Mouse (Mus musculus): Measurements from ENCODE around the gene Agbl4. TPM values are rescaled to one million over a fixed set of nuclear protein-coding genes. Genes with fewer than 3 reads are reported as not detected.

The Agbl4 gene
- polyA plus RNA-seq, 1 experiment from 2014 or later: 0.21 TPM

DNA sequence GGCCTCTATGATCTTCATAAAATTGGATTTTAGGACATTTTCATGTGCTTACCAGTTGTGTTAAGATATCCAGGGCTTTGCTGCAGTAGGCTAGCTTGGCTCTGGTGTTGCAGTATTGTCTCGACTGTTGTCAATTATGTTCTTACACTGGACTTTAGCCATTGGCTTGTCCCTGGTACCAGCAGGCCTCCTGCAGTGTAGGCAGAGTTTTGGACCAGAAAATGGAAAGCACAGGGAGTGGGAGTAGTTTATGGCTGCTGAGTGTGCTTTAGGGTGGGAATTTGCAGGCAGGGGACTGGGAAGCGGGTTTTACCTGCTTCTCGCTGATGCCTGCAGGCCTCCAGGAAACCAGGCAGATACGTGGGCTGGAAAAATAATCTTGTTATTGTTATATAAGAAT lies 132.3 kb downstream of the Agbl4 start:
- H3K4me1 ChIP-seq (ENCODE audit: control insufficient read depth, insufficient read depth, low read length): no peaks in the 10 kb centered on the region
- ATAC-seq (ENCODE audit: insufficient read depth, low FRiP score): no peak

GRCm38 (mm10) chr4:110549223-110549622 lies 151.8 kb downstream of the Agbl4 start:
- 60% methylated on average over 3 of the region's 3 CpGs for WGBS
- H3K27ac ChIP-seq (ENCODE audit: low read length): no peak overlapping the region
- no peak overlapping the region for H3K4me2 ChIP-seq (ENCODE audit: low read depth, low read length)
- H3K27me3 ChIP-seq (ENCODE audit: control insufficient read depth, insufficient read depth, low read length): no peaks in the 10 kb centered on the region
- H3K9me3 ChIP-seq (replicated peaks; ENCODE audit: control insufficient read depth, low read length): no peaks in the 10 kb centered on the region
- H3K4me3 ChIP-seq (replicated peaks; ENCODE audit: low read length): no peak overlapping the region
- ATAC-seq (ENCODE audit: insufficient read depth, low FRiP score): no peak
- H3K9ac ChIP-seq (ENCODE audit: low read length): no peak overlapping the region
- H3K36me3 ChIP-seq (ENCODE audit: control insufficient read depth, insufficient read depth, low read length): no peaks in the 10 kb centered on the region
- no peaks in the 10 kb centered on the region for H3K4me1 ChIP-seq (ENCODE audit: control insufficient read depth, insufficient read depth, low read length)

More for the DNA sequence above, 132.3 kb downstream of the Agbl4 start:
- Histone ChIP-seq H3K9me3 (replicated peaks; ENCODE audit: control insufficient read depth, low read length) (no peaks in the 10 kb centered on the region), H3K4me2 (ENCODE audit: low read depth, low read length) (no peak overlapping the region), H3K4me3 (replicated peaks; ENCODE audit: low read length) (no peak overlapping the region), H3K36me3 (ENCODE audit: control insufficient read depth, insufficient read depth, low read length) (no peaks in the 10 kb centered on the region), H3K9ac (ENCODE audit: low read length) (no peak overlapping the region), H3K27me3 (ENCODE audit: control insufficient read depth, insufficient read depth, low read length) (no peaks in the 10 kb centered on the region), H3K27ac (ENCODE audit: low read length) (no peak overlapping the region)
- 79% methylated on average over 4 of the region's 4 CpGs for WGBS

GRCm38 (mm10) chr4:110597726-110598283 lies 200.3 kb downstream of the Agbl4 start:
- Histone ChIP-seq H3K4me2 (ENCODE audit: low read depth, low read length) (no peak overlapping the region), H3K27ac (ENCODE audit: low read length) (no peak overlapping the region), H3K9ac (ENCODE audit: low read length) (no peak overlapping the region), H3K9me3 (replicated peaks; ENCODE audit: control insufficient read depth, low read length) (no peaks in the 10 kb centered on the region), H3K4me1 (ENCODE audit: control insufficient read depth, insufficient read depth, low read length) (no peaks in the 10 kb centered on the region), H3K27me3 (ENCODE audit: control insufficient read depth, insufficient read depth, low read length) (no peaks in the 10 kb centered on the region), H3K4me3 (replicated peaks; ENCODE audit: low read length) (no peak overlapping the region), H3K36me3 (ENCODE audit: control insufficient read depth, insufficient read depth, low read length) (no peaks in the 10 kb centered on the region)
- WGBS: 69% methylated on average over 4 of the region's 4 CpGs
- no peak for ATAC-seq (ENCODE audit: insufficient read depth, low FRiP score)

- WGBS: 90% methylated on average over 3 of the region's 3 CpGs
- Histone ChIP-seq H3K36me3 (ENCODE audit: control insufficient read depth, insufficient read depth, low read length) (no peaks in the 10 kb centered on the region), H3K9me3 (replicated peaks; ENCODE audit: control insufficient read depth, low read length) (no peaks in the 10 kb centered on the region), H3K4me1 (ENCODE audit: control insufficient read depth, insufficient read depth, low read length) (no peaks in the 10 kb centered on the region), H3K9ac (ENCODE audit: low read length) (no peak overlapping the region), H3K27ac (ENCODE audit: low read length) (no peak overlapping the region), H3K4me3 (replicated peaks; ENCODE audit: low read length) (no peak overlapping the region), H3K4me2 (ENCODE audit: low read depth, low read length) (no peak overlapping the region), H3K27me3 (ENCODE audit: control insufficient read depth, insufficient read depth, low read length) (no peaks in the 10 kb centered on the region)
- no peak for ATAC-seq (ENCODE audit: insufficient read depth, low FRiP score)
These were observed 244.0 kb downstream of the Agbl4 start for GRCm38 (mm10) chr4:110641417-110641816.

DNA sequence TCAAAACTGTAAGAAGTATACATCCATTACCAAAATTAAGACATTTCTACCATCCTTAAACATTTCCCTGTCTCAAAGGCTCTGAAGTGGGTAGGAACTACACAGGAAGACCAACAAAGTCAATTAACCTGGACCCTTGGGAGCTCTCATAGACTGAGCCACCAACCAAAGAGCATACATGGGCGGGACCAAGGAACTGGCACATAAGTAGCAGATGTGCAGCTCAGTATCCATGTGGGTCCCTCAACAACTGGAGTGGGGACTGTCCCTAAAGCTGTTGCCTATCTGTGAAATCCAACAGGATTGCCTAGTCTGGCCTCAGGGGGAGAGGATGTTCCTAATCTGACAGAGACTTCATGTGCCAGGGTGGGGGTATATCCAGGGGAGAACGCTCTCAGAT lies 265.5 kb downstream of the Agbl4 start:
- H3K4me2 ChIP-seq (ENCODE audit: low read depth, low read length): no peak overlapping the region
- 87% methylated on average over 2 of the region's 2 CpGs for WGBS
- no peak overlapping the region for H3K9ac ChIP-seq (ENCODE audit: low read length)
- no peak for ATAC-seq (ENCODE audit: insufficient read depth, low FRiP score)
- H3K4me1 ChIP-seq (ENCODE audit: control insufficient read depth, insufficient read depth, low read length): no peaks in the 10 kb centered on the region
- H3K9me3 ChIP-seq (replicated peaks; ENCODE audit: control insufficient read depth, low read length): no peaks in the 10 kb centered on the region
- H3K36me3 ChIP-seq (ENCODE audit: control insufficient read depth, insufficient read depth, low read length): no peaks in the 10 kb centered on the region
- no peaks in the 10 kb centered on the region for H3K27me3 ChIP-seq (ENCODE audit: control insufficient read depth, insufficient read depth, low read length)
- no peak overlapping the region for H3K27ac ChIP-seq (ENCODE audit: low read length)
- no peak overlapping the region for H3K4me3 ChIP-seq (replicated peaks; ENCODE audit: low read length)

DNA sequence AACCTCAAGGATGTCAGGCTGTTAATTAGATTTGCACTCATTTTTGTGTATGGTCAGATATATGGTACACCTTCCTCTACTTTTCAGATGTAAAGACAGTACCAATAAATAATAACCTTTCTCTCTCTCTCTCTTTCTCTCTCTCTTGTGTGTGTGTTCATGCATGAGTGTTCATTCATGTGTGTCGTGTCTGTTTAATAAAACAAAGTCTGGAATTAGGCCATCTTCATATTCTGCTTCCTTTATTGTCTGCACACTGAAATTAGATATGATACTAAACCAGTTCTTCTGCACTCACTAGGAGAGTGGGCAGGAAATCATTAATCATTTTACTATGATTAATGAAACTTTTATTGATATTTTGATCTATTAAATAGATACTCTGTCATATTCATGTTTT lies 276.7 kb downstream of the Agbl4 start:
- Histone ChIP-seq H3K9me3 (replicated peaks; ENCODE audit: control insufficient read depth, low read length) (no peaks in the 10 kb centered on the region), H3K9ac (ENCODE audit: low read length) (no peak overlapping the region), H3K36me3 (ENCODE audit: control insufficient read depth, insufficient read depth, low read length) (no peaks in the 10 kb centered on the region), H3K27ac (ENCODE audit: low read length) (no peak overlapping the region), H3K27me3 (ENCODE audit: control insufficient read depth, insufficient read depth, low read length) (no peaks in the 10 kb centered on the region), H3K4me2 (ENCODE audit: low read depth, low read length) (no peak overlapping the region), H3K4me1 (ENCODE audit: control insufficient read depth, insufficient read depth, low read length) (no peaks in the 10 kb centered on the region), H3K4me3 (replicated peaks; ENCODE audit: low read length) (no peak overlapping the region)
- 53% methylated on average over 1 of the region's 1 CpGs for WGBS
- ATAC-seq (ENCODE audit: insufficient read depth, low FRiP score): no peak

- Histone ChIP-seq H3K27me3 (ENCODE audit: control insufficient read depth, insufficient read depth, low read length) (no peaks in the 10 kb centered on the region), H3K36me3 (ENCODE audit: control insufficient read depth, insufficient read depth, low read length) (no peaks in the 10 kb centered on the region), H3K9me3 (replicated peaks; ENCODE audit: control insufficient read depth, low read length) (no peaks in the 10 kb centered on the region), H3K4me2 (ENCODE audit: low read depth, low read length) (no peak overlapping the region), H3K27ac (ENCODE audit: low read length) (no peak overlapping the region), H3K9ac (ENCODE audit: low read length) (no peak overlapping the region), H3K4me3 (replicated peaks; ENCODE audit: low read length) (no peak overlapping the region), H3K4me1 (ENCODE audit: control insufficient read depth, insufficient read depth, low read length) (no peaks in the 10 kb centered on the region)
- no peak for ATAC-seq (ENCODE audit: insufficient read depth, low FRiP score)
- 82% methylated on average over 1 of the region's 1 CpGs for WGBS
These were observed 337.7 kb downstream of the Agbl4 start for GRCm38 (mm10) chr4:110735141-110735540.

- ATAC-seq (ENCODE audit: insufficient read depth, low FRiP score): no peak
- Histone ChIP-seq H3K4me3 (replicated peaks; ENCODE audit: low read length) (no peak overlapping the region), H3K9me3 (replicated peaks; ENCODE audit: control insufficient read depth, low read length) (no peaks in the 10 kb centered on the region), H3K9ac (ENCODE audit: low read length) (no peak overlapping the region), H3K4me1 (ENCODE audit: control insufficient read depth, insufficient read depth, low read length) (no peaks in the 10 kb centered on the region), H3K36me3 (ENCODE audit: control insufficient read depth, insufficient read depth, low read length) (no peaks in the 10 kb centered on the region), H3K27ac (ENCODE audit: low read length) (no peak overlapping the region), H3K4me2 (ENCODE audit: low read depth, low read length) (no peak overlapping the region), H3K27me3 (ENCODE audit: control insufficient read depth, insufficient read depth, low read length) (no peaks in the 10 kb centered on the region)
- WGBS: 70% methylated on average over 2 of the region's 2 CpGs
These were observed 360.5 kb downstream of the Agbl4 start for GRCm38 (mm10) chr4:110757941-110758340.

DNA sequence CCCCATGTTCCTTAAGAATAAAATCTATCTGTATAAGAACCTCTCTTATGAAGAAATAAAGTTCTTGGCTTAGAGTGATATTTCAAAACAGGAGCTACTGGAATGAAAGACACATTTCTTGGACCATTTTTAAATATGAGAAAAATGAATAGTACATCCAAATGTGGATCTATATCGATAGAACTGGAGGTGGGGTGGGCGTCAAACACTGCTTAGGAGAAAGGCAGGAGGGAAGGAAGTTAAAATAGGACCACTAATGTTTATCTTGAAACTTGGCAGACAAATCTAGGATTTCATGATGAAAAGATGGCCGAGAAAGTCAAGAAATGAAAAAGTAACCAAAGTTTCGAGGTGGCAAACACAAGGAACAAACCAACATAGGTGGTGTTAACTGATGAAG lies 391.1 kb downstream of the Agbl4 start:
- no peak overlapping the region for H3K4me2 ChIP-seq (ENCODE audit: low read depth, low read length)
- H3K4me1 ChIP-seq (ENCODE audit: control insufficient read depth, insufficient read depth, low read length): no peaks in the 10 kb centered on the region
- ATAC-seq (ENCODE audit: insufficient read depth, low FRiP score): no peak
- 77% methylated on average over 4 of the region's 4 CpGs for whole genome bisulfite sequencing
- H3K4me3 ChIP-seq (replicated peaks; ENCODE audit: low read length): no peak overlapping the region
- H3K36me3 ChIP-seq (ENCODE audit: control insufficient read depth, insufficient read depth, low read length): no peaks in the 10 kb centered on the region
- no peaks in the 10 kb centered on the region for H3K27me3 ChIP-seq (ENCODE audit: control insufficient read depth, insufficient read depth, low read length)
- no peak overlapping the region for H3K27ac ChIP-seq (ENCODE audit: low read length)
- no peaks in the 10 kb centered on the region for H3K9me3 ChIP-seq (replicated peaks; ENCODE audit: control insufficient read depth, low read length)
- no peak overlapping the region for H3K9ac ChIP-seq (ENCODE audit: low read length)

DNA sequence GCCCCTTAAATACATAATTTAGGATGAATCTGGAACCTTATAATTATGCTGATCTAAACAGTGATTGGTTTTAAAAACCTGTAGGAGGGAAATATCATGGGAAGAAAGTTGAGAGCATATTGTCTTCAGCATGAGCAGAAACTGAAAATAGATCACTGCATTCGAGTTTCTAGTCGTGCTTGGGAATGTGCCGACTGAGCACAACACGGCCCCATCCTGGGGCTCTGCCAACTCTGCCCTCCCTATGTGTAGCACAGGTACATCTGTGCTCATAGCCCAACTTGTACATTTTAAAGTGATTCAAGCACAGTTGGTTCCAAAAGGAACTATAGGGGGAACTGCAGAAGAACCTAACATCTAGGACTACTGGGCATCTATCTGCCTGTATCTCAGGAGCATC lies 402.4 kb downstream of the Agbl4 start:
- H3K4me1 ChIP-seq (ENCODE audit: control insufficient read depth, insufficient read depth, low read length): no peaks in the 10 kb centered on the region
- no peak for ATAC-seq (ENCODE audit: insufficient read depth, low FRiP score)
- 74% methylated on average over 4 of the region's 4 CpGs for WGBS

More for the DNA sequence above, 402.4 kb downstream of the Agbl4 start:
- H3K4me3 ChIP-seq (replicated peaks; ENCODE audit: low read length): no peak overlapping the region
- no peaks in the 10 kb centered on the region for H3K9me3 ChIP-seq (replicated peaks; ENCODE audit: control insufficient read depth, low read length)
- H3K9ac ChIP-seq (ENCODE audit: low read length): no peak overlapping the region
- H3K27me3 ChIP-seq (ENCODE audit: control insufficient read depth, insufficient read depth, low read length): no peaks in the 10 kb centered on the region
- H3K36me3 ChIP-seq (ENCODE audit: control insufficient read depth, insufficient read depth, low read length): no peaks in the 10 kb centered on the region
- H3K27ac ChIP-seq (ENCODE audit: low read length): no peak overlapping the region
- H3K4me2 ChIP-seq (ENCODE audit: low read depth, low read length): no peak overlapping the region

All from stomach, embryonic 16.5 days (tissue).